Mouse (Mus musculus) gastrocnemius, postnatal 14 days (tissue): ENCODE results near the gene Slc38a4. TPM values are rescaled to one million over a fixed set of nuclear protein-coding genes. Genes with fewer than 3 reads are reported as not detected.

Experiments used
- total RNA-seq, 2 experiments: library from RNA; stranded (reverse); gene quantifications; 2 replicates each; pipeline ENCODE4 v1.2.3; 2021

Slc38a4 gene
- total RNA-seq, 2 experiments from 2014 or later: 171 to 183 TPM

Other genes with a start within 250 kb of the Slc38a4 start
- gene Pced1b, start 191.2 kb upstream of the Slc38a4 start, total RNA-seq: 1 to 10 TPM; 3.7 to 4.1 TPM
- 1 to 10 TPM; 2.3 to 3.3 TPM for gene Amigo2, start 191.3 kb upstream of the Slc38a4 start, total RNA-seq